Mouse (Mus musculus): ENCODE results near the gene Snx29. TPM values are rescaled to one million over a fixed set of nuclear protein-coding genes. Genes with fewer than 3 reads are reported as not detected.
A peak's percentile ranks its signal among the peaks of the same experiment; 100 is the strongest.
"Not testable (repeated sequence)": the region's sequence is repeated elsewhere in the genome, so short reads cannot be mapped to it uniquely, and the experiment has no call there.

The Snx29 gene
- total RNA-seq, 1 experiment = 9.6 TPM

- Histone ChIP-seq H3K4me1 (ENCODE audit: control insufficient read depth in 2 of 2, insufficient read depth in 2 of 2, low read length in 2 of 2, poor library complexity in 1 of 2) (no peaks in the 10 kb centered on the region), H3K36me3 (ENCODE audit: control insufficient read depth, insufficient read depth, low read length, poor library complexity, severe bottlenecking) (no peaks in the 10 kb centered on the region; the same call in 1 of the 2 replicates), H3K27ac (ENCODE audit: insufficient read depth, low read depth, low read length, poor library complexity, severe bottlenecking) (no peak overlapping the region), H3K9me3 (ENCODE audit: control insufficient read depth, insufficient read depth, low read depth, low read length) (no peaks in the 10 kb centered on the region), H3K4me3 (ENCODE audit: insufficient read depth in 1 of 2, low read depth in 1 of 2, low read length in 2 of 2, poor library complexity in 1 of 2, severe bottlenecking in 1 of 2) (no peak overlapping the region), H3K9ac (ENCODE audit: insufficient read depth, low read depth, low read length, poor library complexity, severe bottlenecking) (no peak overlapping the region)
- DNase-seq (ENCODE audit: low read depth, low spot score) = peak; percentile 47
- TF ChIP-seq CHD2 (IDR thresholded peaks at IDR 0.05; ENCODE audit: low read depth, low read length) (no peak), HCFC1 (IDR thresholded peaks at IDR 0.05; ENCODE audit: borderline replicate concordance, insufficient read depth, low read length) (no peak), ZC3H11A (IDR thresholded peaks at IDR 0.05; ENCODE audit: borderline replicate concordance, low read depth, low read length) (no peak), ZNF384 (IDR thresholded peaks at IDR 0.05; ENCODE audit: low read depth, low read length) (no peak), MAFK (IDR thresholded peaks at IDR 0.05; ENCODE audit: insufficient read depth, low read depth, low read length) (no peak)
- in situ Hi-C loops (cut with MboI; ENCODE audit: low sequenced_read_pairs in 2 of 2, unreplicated experiment in 2 of 2) = no loop called here
Measured at GRCm38 (mm10) chr16:11510854-11511253, 188.1 kb downstream of the Snx29 start.

DNA sequence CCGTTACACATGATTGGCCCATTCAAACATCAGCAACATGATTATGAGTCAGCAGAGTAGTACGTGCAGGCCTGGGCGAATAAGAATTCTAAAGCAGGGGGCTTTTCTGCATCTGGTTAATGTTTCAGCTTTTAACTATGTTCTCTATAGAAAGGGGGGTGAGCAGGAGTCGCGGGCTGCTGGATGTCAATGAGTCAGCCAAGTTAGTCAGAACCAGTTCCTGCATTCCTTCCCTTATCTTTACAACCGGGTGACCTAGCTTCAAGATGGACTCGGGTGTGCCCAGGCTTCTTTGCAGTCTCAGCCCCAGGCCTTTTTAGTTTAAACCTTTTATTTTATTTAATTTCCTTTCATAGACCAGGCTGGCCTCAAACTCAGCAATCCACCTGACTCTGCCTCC, 189.0 kb downstream of the Snx29 start:
- DNase-seq (ENCODE audit: low read depth, low spot score); H3K9me3 ChIP-seq (ENCODE audit: control insufficient read depth, insufficient read depth, low read depth, low read length); H3K9ac ChIP-seq (ENCODE audit: insufficient read depth, low read depth, low read length, poor library complexity, severe bottlenecking); H3K36me3 ChIP-seq (ENCODE audit: control insufficient read depth, insufficient read depth, low read length, poor library complexity, severe bottlenecking); in situ Hi-C loops (cut with MboI; ENCODE audit: low sequenced_read_pairs in 2 of 2, unreplicated experiment in 2 of 2); H3K4me3 ChIP-seq (ENCODE audit: insufficient read depth in 1 of 2, low read depth in 1 of 2, low read length in 2 of 2, poor library complexity in 1 of 2, severe bottlenecking in 1 of 2); H3K27ac ChIP-seq (ENCODE audit: insufficient read depth, low read depth, low read length, poor library complexity, severe bottlenecking); H3K4me1 ChIP-seq (ENCODE audit: control insufficient read depth in 2 of 2, insufficient read depth in 2 of 2, low read length in 2 of 2, poor library complexity in 1 of 2): not testable (repeated sequence)

DNA sequence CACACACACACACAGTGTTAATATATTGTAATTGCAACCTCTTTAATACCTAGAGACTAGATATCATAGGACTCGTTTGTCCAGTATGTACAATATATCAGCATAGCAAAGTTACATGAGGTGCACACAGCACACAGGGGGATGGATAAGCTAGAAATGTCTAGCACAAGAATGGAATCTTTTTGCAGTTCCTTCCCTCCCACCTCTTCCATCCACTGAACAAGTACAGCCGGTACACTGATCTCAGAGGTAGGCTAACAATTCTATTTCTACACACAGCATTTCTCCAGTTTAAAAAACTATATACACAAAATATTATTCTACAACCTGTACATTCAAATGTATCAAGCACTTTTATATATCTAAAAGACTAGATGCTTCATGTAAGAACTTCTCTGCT, 194.0 kb downstream of the Snx29 start:
- H3K4me1 ChIP-seq (ENCODE audit: control insufficient read depth in 2 of 2, insufficient read depth in 2 of 2, low read length in 2 of 2, poor library complexity in 1 of 2) = no peaks in the 10 kb centered on the region
- no peak overlapping the region for H3K4me3 ChIP-seq (ENCODE audit: insufficient read depth in 1 of 2, low read depth in 1 of 2, low read length in 2 of 2, poor library complexity in 1 of 2, severe bottlenecking in 1 of 2)
- in situ Hi-C loops (cut with MboI; ENCODE audit: low sequenced_read_pairs in 2 of 2, unreplicated experiment in 2 of 2) = no loop called here
- H3K9me3 ChIP-seq (ENCODE audit: control insufficient read depth, insufficient read depth, low read depth, low read length) = no peaks in the 10 kb centered on the region
- no peak overlapping the region for H3K9ac ChIP-seq (ENCODE audit: insufficient read depth, low read depth, low read length, poor library complexity, severe bottlenecking)
- TF ChIP-seq HCFC1 (IDR thresholded peaks at IDR 0.05; ENCODE audit: borderline replicate concordance, insufficient read depth, low read length) = no peak
- TF ChIP-seq ZC3H11A (IDR thresholded peaks at IDR 0.05; ENCODE audit: borderline replicate concordance, low read depth, low read length) = no peak
- TF ChIP-seq ZNF384 (IDR thresholded peaks at IDR 0.05; ENCODE audit: low read depth, low read length) = no peak
- H3K36me3 ChIP-seq (ENCODE audit: control insufficient read depth, insufficient read depth, low read length, poor library complexity, severe bottlenecking) = no peaks in the 10 kb centered on the region; the same call in 1 of the 2 replicates
- DNase-seq (ENCODE audit: low read depth, low spot score) = no peak
- no peak overlapping the region for H3K27ac ChIP-seq (ENCODE audit: insufficient read depth, low read depth, low read length, poor library complexity, severe bottlenecking)

DNA sequence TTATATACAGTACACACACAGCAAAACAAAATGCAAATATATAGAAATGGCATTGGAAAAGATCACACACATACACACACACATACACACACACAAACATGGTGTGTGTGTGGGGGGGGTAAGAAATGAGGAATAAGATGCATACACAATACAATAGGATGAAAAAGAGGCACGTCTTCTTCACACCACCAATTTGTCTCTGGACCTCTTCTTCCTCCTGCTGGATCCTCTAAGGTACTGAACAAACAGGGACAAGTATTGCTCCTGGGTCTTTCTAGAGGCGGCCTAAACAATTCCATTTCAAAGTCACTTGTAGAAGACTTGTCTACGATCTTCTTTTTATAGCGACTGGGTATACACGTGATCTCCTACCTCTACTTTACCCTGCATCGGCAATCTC, 194.7 kb downstream of the Snx29 start:
- no peak for DNase-seq (ENCODE audit: low read depth, low spot score)
- no peak overlapping the region for H3K9ac ChIP-seq (ENCODE audit: insufficient read depth, low read depth, low read length, poor library complexity, severe bottlenecking)
- H3K4me1 ChIP-seq (ENCODE audit: control insufficient read depth in 2 of 2, insufficient read depth in 2 of 2, low read length in 2 of 2, poor library complexity in 1 of 2) = no peaks in the 10 kb centered on the region
- in situ Hi-C loops (cut with MboI; ENCODE audit: low sequenced_read_pairs in 2 of 2, unreplicated experiment in 2 of 2) = no loop called here
- TF ChIP-seq HCFC1 (IDR thresholded peaks at IDR 0.05; ENCODE audit: borderline replicate concordance, insufficient read depth, low read length) (no peak), MAFK (IDR thresholded peaks at IDR 0.05; ENCODE audit: insufficient read depth, low read depth, low read length) (no peak), CHD2 (IDR thresholded peaks at IDR 0.05; ENCODE audit: low read depth, low read length) (no peak)
- no peak overlapping the region for H3K4me3 ChIP-seq (ENCODE audit: insufficient read depth in 1 of 2, low read depth in 1 of 2, low read length in 2 of 2, poor library complexity in 1 of 2, severe bottlenecking in 1 of 2)
- no peaks in the 10 kb centered on the region; the same call in 1 of the 2 replicates for H3K36me3 ChIP-seq (ENCODE audit: control insufficient read depth, insufficient read depth, low read length, poor library complexity, severe bottlenecking)
- no peaks in the 10 kb centered on the region for H3K9me3 ChIP-seq (ENCODE audit: control insufficient read depth, insufficient read depth, low read depth, low read length)
- no peak overlapping the region for H3K27ac ChIP-seq (ENCODE audit: insufficient read depth, low read depth, low read length, poor library complexity, severe bottlenecking)

DNA sequence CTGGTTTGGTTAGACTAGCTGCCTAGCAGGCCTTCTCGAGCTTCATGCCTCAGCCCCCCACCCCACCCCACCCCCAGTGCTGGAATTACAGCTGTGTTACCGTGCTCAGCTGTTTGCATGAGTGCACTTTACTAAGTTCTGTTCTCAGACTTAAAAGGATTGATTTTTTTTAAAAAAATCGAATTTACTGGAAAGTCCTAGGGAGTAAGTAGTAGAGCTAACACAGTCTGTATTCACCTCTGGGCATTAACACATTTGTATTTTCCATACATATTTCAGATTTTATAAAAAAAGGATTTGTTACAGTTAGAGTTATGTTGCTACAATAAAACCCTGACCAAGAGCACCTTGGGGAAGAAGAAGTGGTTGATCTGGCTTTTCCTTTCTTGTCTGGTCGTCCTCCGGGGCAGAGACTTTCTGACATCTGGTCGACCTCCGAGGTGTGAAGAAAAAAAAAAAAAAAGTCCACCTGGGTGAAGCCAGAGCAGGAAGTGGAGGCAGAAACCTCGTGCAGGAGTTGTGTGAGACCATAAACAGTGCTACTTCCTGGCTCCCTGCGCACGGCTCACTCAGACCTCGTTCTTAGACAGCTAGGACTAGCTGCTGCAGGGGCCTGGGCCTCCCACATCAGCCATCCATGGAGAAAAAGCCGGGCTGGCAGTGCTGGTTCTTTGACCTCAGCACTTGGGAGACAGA, 196.2 kb downstream of the Snx29 start:
- DNase-seq (ENCODE audit: low read depth, low spot score) = no peak
- Histone ChIP-seq H3K9ac (ENCODE audit: insufficient read depth, low read depth, low read length, poor library complexity, severe bottlenecking) (no peak overlapping the region), H3K4me1 (ENCODE audit: control insufficient read depth in 2 of 2, insufficient read depth in 2 of 2, low read length in 2 of 2, poor library complexity in 1 of 2) (no peaks in the 10 kb centered on the region), H3K4me3 (ENCODE audit: insufficient read depth in 1 of 2, low read depth in 1 of 2, low read length in 2 of 2, poor library complexity in 1 of 2, severe bottlenecking in 1 of 2) (no peak overlapping the region), H3K27ac (ENCODE audit: insufficient read depth, low read depth, low read length, poor library complexity, severe bottlenecking) (no peak overlapping the region), H3K9me3 (ENCODE audit: control insufficient read depth, insufficient read depth, low read depth, low read length) (no peaks in the 10 kb centered on the region), H3K36me3 (ENCODE audit: control insufficient read depth, insufficient read depth, low read length, poor library complexity, severe bottlenecking) (no peaks in the 10 kb centered on the region)
- in situ Hi-C loops (cut with MboI; ENCODE audit: low sequenced_read_pairs in 2 of 2, unreplicated experiment in 2 of 2) = no loop called here
- TF ChIP-seq HCFC1 (IDR thresholded peaks at IDR 0.05; ENCODE audit: borderline replicate concordance, insufficient read depth, low read length) = no peak
- TF ChIP-seq ZNF384 (IDR thresholded peaks at IDR 0.05; ENCODE audit: low read depth, low read length) = peak; percentile 38; the same call in 1 of the 2 replicates
- TF ChIP-seq MAFK (IDR thresholded peaks at IDR 0.05; ENCODE audit: insufficient read depth, low read depth, low read length) = no peak
